Mouse (Mus musculus): ENCODE measurements around the gene Vmn2r8. TPM values are rescaled to one million over a fixed set of nuclear protein-coding genes. Genes with fewer than 3 reads are reported as not detected.
"Not testable (repeated sequence)": the region's sequence is repeated elsewhere in the genome, so short reads cannot be mapped to it uniquely, and the experiment has no call there.

Gene Vmn2r8
- total RNA-seq (2021): not detected

DNA sequence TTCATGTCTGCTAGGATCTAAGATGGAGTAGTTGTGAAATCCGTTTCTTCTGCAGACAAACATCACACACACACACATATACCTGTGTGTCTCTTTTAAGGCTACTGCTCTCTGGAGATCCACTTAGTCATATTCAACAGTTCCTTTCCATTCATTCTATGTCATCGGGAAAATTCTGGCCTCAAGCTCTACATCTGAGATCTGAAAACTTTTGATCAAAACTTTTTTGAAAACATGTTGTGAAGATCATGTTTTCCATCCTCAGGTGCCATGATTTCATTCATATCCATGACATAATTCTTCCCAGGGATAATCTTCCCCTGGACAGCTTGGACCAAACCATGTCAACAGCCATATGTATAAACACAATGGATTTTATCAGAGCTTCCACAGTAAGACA lies at the start of gene Vmn2r8:
Gene Vmn2r8, minus strand, starts transcription at position 101 of the 400 bp plus-strand sequence.
- DNase-seq: not testable (repeated sequence)

DNA sequence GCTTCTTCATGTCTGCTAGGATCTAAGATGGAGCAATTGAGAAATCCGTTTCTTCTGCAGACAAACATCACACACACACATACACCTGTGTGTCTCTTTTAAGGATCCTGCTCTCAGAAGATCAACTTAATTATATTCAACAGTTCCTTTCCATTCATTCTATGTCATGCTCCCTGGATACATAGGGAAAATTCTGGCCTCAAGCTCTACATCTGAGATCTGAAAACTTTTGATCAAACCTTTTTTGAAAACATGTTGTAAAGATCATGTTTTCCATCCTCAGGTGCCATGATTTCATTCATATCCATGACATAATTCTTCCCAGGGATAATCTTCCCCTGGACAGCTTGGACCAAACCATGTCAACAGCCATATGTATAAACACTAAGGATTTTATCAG lies 43.9 kb upstream of the Vmn2r8 start, which contains the start of gene Vmn2r9:
Gene Vmn2r9, minus strand, starts transcription at position 101 of the 400 bp plus-strand sequence.
- DNase-seq: not testable (repeated sequence)

DNA sequence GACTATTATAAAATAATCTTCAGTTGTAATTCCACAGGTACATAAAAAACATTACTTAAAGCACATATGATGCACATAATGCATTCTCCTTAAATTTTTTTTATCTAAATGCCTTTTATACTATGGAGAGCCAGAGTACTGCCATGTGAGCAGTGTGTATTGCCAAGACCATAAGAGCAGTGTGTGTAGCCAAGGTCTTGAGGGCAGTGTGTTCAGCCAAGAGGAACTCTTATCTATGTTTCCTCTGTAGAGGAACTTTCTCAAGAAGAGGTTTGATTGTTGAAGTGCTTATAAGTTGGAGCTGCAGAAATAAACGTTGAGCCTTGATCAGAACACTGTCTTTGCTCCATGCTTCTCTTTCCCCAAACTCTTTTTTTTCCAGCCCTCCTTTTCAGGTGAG lies 40.8 kb upstream of the Vmn2r8 start:
- no peak for DNase-seq

DNA sequence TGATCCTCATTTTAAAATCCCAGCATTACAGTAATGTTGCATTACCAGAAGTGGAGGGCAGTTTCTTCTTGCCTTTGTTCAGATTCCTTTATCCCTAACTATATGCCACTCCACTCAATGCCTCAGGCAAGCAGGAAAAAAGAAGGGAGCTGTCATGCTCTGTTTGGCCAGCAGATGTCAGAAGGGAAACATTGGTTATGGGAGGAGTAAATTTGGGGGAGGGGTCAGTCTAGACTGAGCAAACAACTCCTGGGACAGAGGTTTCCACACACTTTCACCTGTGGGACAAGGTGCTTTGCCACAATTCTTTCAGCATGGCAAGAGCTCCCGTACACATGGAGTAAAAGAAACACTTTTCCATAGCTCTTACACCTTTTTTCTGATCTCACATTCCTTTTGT lies 27.5 kb upstream of the Vmn2r8 start:
- DNase-seq: no peak

DNA sequence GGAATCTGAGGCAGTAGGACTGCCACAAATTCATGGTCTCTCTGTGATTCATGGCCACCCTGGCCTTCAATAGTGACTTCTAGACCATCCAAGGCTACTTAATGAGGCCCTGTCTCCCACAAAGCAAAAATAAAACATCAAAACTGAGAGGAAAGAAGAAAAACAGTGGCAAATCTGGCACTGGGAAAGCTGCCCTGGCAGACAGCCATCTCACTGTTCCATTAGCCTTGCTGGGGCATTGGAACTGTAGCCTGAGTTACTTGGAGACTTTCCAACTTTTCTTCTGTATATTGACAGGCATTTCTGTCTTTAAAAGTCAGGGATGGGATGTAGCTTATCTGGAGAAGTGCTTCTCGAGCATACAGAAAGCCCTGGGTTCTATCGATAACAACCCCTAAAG lies 14.6 kb upstream of the Vmn2r8 start:
- no peak for DNase-seq

DNA sequence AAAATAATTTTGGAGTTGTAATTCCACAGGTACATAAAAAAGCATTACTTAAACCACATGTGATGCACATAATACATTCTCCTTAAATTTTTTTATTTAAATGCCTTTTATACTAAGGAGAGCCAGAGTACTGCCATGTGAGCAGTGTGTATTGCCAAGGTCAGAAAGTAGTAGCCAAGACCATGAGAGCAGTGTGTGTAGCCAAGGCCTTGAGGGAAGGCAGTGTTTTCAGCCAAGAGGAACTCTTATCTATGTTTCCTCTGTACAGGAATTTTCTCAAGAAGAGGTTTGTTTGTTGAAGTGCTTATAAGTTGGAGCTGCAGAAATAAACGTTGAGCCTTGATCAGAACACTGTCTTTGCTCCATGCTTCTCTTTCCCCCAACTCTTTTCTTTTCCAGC lies 5.0 kb downstream of the Vmn2r8 start:
- DNase-seq: no peak

DNA sequence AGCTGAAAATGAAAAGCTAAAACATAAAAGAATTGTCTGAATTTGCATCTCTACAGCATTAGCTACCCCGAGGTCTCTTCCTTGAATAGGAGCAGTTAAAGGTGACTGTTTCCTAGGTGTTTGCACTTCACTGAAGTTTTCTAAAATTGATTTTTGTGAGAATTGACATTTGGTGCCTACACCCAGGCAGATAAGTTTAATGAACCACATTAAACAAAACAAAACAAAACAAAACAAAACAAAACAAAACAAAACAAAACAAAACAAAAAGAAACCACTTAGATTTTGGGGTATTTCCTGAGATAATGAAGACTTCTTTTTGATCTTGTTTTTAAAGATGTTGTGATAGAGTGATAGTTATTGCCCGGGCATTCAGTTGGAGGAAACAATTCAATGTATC lies 13.4 kb downstream of the Vmn2r8 start, which contains the start of gene Tmed11:
Gene Tmed11, minus strand, starts transcription at position 101 of the 400 bp plus-strand sequence.
- DNase-seq: not testable (repeated sequence)

DNA sequence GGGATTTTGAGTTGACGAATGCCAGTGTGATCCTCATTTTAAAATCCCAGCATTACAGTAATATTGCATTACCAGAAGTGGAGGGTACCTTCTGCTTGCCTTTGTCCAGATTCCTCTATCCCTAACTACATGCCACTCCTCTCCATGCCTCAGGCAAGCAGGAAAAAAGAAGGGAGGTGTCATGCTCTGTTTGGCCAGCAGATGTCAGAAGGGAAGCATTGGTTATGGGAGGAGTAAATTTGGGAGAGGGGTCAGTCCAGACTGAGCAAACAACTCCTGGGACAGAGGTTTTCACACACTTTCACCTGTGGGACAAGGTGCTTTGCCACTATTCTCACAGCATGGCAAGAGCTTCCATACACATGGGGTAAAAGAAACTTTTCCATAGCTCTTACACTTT lies 18.3 kb downstream of the Vmn2r8 start:
- DNase-seq: not testable (repeated sequence)

DNA sequence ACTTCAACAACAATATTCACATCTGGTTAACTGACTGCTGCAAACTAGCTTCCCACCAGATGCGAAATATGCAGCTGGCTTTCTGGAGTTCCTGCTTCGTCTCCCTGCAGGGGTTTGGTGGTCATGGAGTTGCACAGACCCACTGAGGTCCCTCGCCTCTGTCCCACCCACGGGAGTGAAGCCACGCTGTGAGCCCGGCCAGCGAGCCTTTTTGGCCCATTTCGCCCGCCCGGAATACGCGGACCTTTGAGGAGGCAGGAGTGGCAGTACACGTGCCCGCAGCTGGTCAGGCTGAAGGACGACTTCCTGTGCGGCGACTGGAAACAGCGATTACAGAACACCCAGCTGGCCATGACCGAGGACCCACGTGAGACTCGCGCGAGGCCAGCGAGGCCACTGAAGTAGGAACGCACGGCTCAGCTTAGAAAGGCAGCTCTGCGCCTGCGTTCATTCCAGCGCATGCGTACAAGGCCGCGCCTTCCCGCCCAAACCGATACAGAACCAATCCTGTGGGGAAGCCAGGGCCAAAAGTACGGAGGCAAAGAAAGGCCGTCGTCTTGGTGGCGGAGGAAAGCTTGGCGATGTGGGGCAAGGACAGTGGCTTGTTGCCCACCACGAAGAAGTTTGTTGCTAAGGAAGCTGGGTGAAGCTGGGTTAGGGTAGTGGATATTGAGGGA lies 33.9 kb downstream of the Vmn2r8 start, which contains the start of gene Rnf212:
Gene Rnf212, minus strand, starts transcription at position 353 of the 677 bp plus-strand sequence.
- no peak for DNase-seq

DNA sequence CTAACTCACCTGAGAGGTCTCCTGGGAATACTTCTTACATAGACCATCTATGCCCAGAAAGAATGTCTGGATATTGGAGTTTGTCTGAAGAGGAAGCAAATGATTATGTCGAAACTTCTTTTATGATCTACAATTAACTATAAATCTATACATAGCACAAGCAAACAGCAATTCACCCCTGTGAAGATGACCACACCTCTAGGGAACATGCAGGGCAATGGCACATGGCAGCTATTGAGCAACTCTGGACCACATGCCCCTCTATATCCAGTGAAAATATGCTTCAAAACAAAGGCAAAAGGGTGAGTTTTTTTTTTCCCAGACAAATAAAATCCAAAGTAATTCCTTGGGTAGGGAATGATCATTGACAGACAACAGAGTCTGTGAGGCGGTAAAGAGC lies 48.6 kb downstream of the Vmn2r8 start:
- DNase-seq: no peak

DNA sequence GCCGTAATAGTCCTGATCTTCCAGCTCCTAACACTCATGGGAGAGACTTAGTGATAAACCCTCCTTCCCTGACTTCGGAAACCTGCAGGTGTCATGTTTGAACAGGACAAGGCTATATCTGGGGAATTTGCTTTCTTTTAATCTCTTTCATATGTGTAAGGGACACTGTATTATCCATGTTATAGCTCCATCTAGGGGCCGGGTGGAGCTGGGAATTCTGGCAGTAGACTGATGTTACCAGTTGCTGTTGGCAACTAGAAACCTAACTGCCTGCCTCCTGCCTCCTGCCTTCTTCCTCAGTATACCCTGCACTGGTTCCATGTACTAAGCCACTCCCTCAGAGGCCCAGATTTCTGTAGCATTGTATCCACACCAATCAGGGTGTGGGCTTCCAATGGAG lies 50.3 kb downstream of the Vmn2r8 start:
- peak; percentile 7 for DNase-seq

DNA sequence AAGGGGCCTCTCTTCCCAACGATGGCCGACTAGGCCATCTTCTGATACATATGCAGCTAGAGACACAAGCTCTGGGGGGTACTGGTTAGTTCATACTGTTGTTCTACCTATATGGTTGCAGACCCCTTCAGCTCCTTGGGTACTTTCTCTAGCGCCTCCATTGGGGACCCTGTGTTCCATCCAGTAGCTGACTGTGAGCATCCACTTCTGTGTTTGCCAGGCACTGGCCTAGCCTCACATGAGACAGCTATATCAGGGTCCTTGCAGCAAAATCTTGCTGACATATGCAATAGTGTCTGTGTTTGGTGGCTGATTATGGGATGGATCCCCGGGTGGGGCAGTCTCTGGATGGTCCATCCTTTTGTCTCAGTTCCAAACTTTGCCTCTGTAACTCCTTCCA lies 57.4 kb downstream of the Vmn2r8 start:
- not testable (repeated sequence) for DNase-seq

DNA sequence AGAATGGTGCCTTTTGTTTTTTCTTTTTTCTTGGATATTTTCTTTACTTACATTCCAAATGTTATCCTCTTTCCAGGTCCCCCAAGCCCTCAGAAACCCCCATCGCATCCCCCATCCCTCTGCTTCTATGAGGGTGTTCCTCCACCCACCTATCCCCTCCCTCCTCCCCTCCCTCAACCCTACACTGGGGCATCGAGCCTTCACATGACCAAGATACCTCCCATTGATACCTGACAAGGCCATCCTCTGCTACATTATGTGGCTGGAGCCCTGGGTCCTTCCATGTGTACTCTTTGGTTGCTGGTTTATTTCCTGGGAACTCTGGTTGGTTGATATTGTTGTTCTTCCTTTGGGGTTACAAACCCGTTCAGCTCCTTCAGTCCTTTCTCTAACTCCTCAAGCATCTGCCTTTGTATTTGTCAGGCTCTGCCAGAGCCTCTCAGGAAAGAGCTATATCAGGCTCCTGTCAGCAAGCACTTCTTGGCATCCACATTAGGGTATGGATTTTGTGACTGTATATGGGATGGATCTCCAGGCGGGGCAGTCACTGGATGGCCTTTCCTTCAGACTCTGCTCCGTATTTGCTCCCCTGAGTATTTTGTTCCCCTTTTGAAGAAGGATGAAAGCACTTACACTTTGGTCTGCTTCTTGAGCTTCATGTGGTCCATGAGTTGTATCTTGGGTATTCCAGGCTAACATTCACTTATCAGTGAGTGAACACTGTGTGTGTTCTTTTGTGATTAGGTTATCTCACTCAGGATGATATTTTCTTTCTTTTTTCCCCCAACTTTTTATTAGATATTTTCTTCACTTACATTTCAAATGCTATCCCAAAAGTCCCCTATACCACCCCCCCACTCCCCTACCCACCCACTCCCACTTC lies 58.1 kb downstream of the Vmn2r8 start:
- no peak for DNase-seq

DNA sequence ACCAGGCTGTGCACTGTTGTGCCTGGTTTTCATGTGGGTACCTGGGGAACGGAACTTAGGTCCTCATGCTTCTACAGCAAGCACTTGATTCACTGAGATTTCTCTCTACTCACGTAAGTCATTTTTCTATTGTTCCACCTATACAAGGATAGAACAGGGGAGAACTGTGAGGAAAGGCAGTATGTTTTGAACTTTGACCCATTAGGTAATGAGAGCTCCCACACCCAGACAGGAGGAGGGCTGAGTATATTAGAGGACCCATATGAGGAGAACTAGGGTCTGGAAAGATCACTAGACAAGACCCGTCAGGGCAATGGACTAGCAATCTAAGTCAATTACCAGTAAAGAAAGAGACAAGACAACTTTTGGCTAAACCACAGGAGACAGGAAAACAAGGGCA lies 64.0 kb downstream of the Vmn2r8 start:
- DNase-seq: no peak

DNA sequence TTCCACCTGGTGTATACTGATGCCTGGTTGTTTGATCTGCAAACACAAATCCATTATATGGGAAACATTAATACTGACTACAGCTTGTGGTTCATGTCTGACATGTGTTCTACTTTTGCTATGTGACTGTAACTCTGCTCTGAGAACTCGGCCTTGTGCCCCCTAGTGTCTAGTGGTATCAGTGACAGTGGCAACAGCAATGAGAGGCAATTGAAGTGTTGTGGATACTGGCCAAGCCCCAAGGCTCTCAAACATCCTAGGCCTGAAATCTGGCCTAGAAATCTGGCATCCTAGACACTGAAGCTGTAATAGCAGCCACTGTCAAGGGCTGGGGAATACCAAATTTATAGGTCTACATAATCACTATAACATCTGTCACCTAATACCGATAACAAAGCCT lies 64.8 kb downstream of the Vmn2r8 start:
- DNase-seq: no peak

DNA sequence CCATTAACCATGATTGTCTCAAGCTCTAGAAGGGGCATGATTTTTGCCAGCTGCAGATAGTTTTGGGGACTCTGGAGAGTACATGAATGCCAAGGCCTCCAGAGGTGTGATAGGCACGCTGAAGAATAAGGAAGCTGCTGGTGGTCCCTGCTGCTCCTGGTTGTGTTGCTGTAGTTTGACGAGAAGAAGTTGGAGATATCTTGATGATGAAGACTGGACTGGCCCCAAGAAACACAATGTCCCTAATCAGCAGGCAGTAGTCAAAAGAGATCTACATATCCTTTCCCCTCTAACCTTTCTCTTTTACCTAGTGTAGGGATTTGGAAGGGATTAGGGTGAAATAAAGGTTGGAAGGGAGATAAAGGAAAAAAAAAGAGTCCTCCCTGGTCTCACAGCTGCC lies 66.1 kb downstream of the Vmn2r8 start:
- no peak for DNase-seq

DNA sequence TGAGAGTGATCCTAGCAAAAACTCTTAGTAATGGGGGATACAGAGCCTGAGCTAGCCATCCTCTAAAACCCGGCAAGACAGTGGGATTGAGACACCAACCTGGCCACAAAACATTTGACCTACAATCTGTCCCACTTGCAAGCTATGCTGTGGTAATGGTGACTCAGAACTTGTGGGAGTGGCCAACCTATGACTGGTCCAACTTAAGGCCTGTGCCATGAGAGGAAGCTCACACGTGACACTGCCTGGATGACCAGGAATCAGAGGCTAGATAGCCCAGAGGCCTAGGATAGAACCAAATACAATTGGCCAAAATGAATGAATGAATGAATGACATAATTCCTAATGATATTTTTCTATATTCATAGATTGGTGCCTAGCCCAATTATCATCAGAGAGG lies 66.8 kb downstream of the Vmn2r8 start:
- DNase-seq: no peak

Other genes with a start within 250 kb of the Vmn2r8 start
- 10 to 100 TPM; 89.4 to 97.6 TPM for gene Gak, start 179.1 kb downstream of the Vmn2r8 start, total RNA-seq (2021)
- gene Tmem175, start 179.1 kb downstream of the Vmn2r8 start, total RNA-seq (2021): 10 to 100 TPM; 40.1 to 43.0 TPM
- 10 to 100 TPM; 13.9 to 16.0 TPM for gene Idua, start 148.5 kb downstream of the Vmn2r8 start, total RNA-seq (2021)
- gene Dgkq, start 139.2 kb downstream of the Vmn2r8 start, total RNA-seq (2021): 10 to 100 TPM; 52.6 to 55.0 TPM
- 1 to 10 TPM; 1.2 TPM for gene Slc26a1, start 133.3 kb downstream of the Vmn2r8 start, total RNA-seq (2021)
- 10 to 100 TPM; 20.8 to 29.5 TPM for gene Fgfrl1, start 116.5 kb downstream of the Vmn2r8 start, total RNA-seq (2021)
- not detected for gene Rnf212, start 33.9 kb downstream of the Vmn2r8 start, total RNA-seq (2021)
- not detected for gene Tmed11, start 13.5 kb downstream of the Vmn2r8 start, total RNA-seq (2021)
- gene Vmn2r9, start 43.8 kb upstream of the Vmn2r8 start, total RNA-seq (2021): not detected
- not detected for gene Vmn2r10, start 197.7 kb upstream of the Vmn2r8 start, total RNA-seq (2021)

Data from layer of hippocampus, postnatal 36 days (tissue).